Mouse (Mus musculus) kidney, postnatal 4 days (tissue): ENCODE data around the gene Gh.

Experiments used
- DNase-seq, 2 experiments: peaks; one replicate each; pipeline ENCODE4 v3.0.0; 2021; ENCODE audit warnings: mixed read lengths in 2 of 2

The Gh gene

GRCm38 (mm10) chr11:106268326-106269059 is 33.2 kb downstream of the Gh start:
- peak; percentile 49 to 57 for DNase-seq

- DNase-seq, result no peak
Measured at GRCm38 (mm10) chr11:106267871-106268270, 33.8 kb downstream of the Gh start.

- DNase-seq, result peak; percentile 40 to 61
Measured at GRCm38 (mm10) chr11:106267311-106267852, 34.3 kb downstream of the Gh start.

- DNase-seq, result no peak
Measured at GRCm38 (mm10) chr11:106266431-106266830, 35.2 kb downstream of the Gh start.

GRCm38 (mm10) chr11:106265570-106265969 is 36.1 kb downstream of the Gh start:
- DNase-seq, result no peak

GRCm38 (mm10) chr11:106264988-106265387 is 36.7 kb downstream of the Gh start:
- no peak for DNase-seq

GRCm38 (mm10) chr11:106263963-106264362 is 37.7 kb downstream of the Gh start:
- no peak for DNase-seq

GRCm38 (mm10) chr11:106260826-106261450 is 40.7 kb downstream of the Gh start:
- DNase-seq, result no peak

GRCm38 (mm10) chr11:106256775-106257174 is 44.9 kb downstream of the Gh start:
- peak; percentile 50 to 60 for DNase-seq

- peak; percentile 99 to 100 for DNase-seq
Measured at GRCm38 (mm10) chr11:106255685-106256451, 45.8 kb downstream of the Gh start, which contains the start of the genes Ftsj3 and Psmc5. Gene Ftsj3, minus strand, starts transcription at chr11:106256079. Gene Psmc5, plus strand, starts transcription at chr11:106256154.

- no peak for DNase-seq
Measured at GRCm38 (mm10) chr11:106255174-106255573, 46.5 kb downstream of the Gh start.

GRCm38 (mm10) chr11:106254767-106255166 is 46.9 kb downstream of the Gh start:
- DNase-seq, result no peak
